Mouse (Mus musculus): ENCODE results near the gene Ankrd11. TPM values are rescaled to one million over a fixed set of nuclear protein-coding genes. Genes with fewer than 3 reads are reported as not detected.

Ankrd11 gene
- polyA plus RNA-seq, 1 experiment from 2014 or later: 67.3 TPM

DNA sequence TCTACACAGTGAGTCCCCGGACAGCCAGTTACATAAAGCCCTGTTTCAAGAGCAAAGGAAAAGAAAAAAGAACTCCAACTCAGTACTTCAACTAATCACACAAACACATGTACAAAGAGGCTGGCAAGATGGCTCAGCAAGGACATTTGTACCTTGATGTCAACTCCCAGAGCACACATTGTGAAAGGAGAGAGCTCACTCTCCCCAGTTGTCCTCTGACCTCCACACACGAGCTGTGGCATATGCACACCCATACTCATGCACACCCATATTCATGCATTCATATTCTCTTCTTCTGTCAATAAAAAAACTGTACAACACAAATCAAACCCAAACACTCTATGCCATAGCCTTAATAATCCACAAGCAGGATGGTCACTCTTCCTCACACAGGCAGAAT lies 21.2 kb downstream of the Ankrd11 start:
- H3K27ac ChIP-seq: peak overlapping the region; percentile 77

DNA sequence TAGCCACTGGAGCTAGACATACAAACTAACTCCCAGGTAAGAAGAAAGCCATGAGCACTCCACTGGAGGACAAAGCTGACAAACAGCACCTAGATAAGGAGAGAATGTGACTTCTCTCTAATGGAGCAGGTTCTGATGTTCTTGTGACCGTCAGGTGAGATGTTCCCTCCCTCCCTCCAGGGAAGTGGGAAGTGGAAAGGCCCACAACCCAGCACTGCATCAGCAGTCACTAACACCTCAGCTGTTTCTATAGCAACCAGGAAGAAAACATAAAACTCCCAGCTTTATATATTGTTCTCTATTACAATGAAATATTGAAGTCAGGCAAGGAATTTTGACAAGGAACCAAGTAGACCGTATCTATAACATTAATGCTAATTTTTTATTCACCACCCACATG lies 22.0 kb downstream of the Ankrd11 start:
- Histone ChIP-seq H3K4me3 (replicated peaks) (no peak overlapping the region), H3K27ac (no peak overlapping the region), H3K9me3 (no peaks in the 10 kb centered on the region), H3K9ac (no peak overlapping the region), H3K4me1 (peaks cover 34% of the 10 kb centered on the region), H3K4me2 (no peak overlapping the region), H3K27me3 (replicated peaks) (no peaks in the 10 kb centered on the region), H3K36me3 (no peaks in the 10 kb centered on the region)
- ATAC-seq (ENCODE audit: insufficient read depth, low FRiP score, low read depth): no peak
- 52% methylated on average over 2 of the region's 2 CpGs for WGBS

More for the DNA sequence above, 21.2 kb downstream of the Ankrd11 start:
- ATAC-seq (ENCODE audit: insufficient read depth, low FRiP score, low read depth): no peak
- WGBS: 64% methylated on average over 2 of the region's 2 CpGs
- no peaks in the 10 kb centered on the region for H3K9me3 ChIP-seq
- peaks cover 33% of the 10 kb centered on the region for H3K4me1 ChIP-seq
- no peak overlapping the region for H3K4me3 ChIP-seq (replicated peaks)
- no peaks in the 10 kb centered on the region for H3K36me3 ChIP-seq
- H3K9ac ChIP-seq: no peak overlapping the region
- no peak overlapping the region for H3K4me2 ChIP-seq
- no peaks in the 10 kb centered on the region for H3K27me3 ChIP-seq (replicated peaks)

DNA sequence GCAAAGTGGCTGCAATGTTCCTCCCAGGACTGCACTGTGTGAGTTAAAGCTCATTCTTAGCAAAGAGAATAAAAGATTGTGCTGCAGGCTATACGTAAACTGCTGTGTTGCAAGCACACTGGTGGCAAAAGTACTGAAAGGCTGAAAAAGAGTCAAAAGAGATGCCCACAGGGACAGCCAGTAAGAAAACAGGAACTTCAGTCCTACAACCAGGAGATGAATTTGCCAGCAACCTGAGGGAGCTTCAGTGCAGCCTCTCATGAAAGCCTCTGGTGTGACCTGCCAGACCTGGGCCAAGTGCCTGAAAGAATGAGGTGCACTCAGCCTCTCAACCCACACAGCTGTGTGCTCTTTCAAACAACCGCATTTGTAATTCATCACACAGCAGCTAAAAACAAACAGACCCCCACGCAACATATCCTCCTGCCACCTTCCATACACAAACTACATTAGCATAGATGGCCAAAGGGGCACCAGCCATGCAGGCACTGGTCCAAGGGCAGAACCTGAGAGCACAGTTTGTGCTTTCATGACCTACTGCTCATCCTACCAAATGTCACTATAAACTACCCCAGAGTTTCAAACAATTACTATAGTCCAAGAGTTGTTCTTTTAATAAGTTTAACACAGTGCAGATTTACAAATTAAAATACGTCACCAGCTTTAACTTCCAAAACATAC lies 23.5 kb downstream of the Ankrd11 start:
- no peak for ATAC-seq (ENCODE audit: insufficient read depth, low FRiP score, low read depth)
- 53% methylated on average over 4 of the region's 4 CpGs for WGBS
- H3K4me3 ChIP-seq (replicated peaks): no peak overlapping the region
- 0 out of 2 replicates have a peak overlapping the region, but pooled peaks have one; percentile 31 for H3K27ac ChIP-seq
- H3K4me1 ChIP-seq: peaks cover 39% of the 10 kb centered on the region
- no peaks in the 10 kb centered on the region for H3K36me3 ChIP-seq
- no peaks in the 10 kb centered on the region for H3K9me3 ChIP-seq
- no peak overlapping the region for H3K9ac ChIP-seq
- H3K27me3 ChIP-seq (replicated peaks): no peaks in the 10 kb centered on the region
- no peak overlapping the region for H3K4me2 ChIP-seq

DNA sequence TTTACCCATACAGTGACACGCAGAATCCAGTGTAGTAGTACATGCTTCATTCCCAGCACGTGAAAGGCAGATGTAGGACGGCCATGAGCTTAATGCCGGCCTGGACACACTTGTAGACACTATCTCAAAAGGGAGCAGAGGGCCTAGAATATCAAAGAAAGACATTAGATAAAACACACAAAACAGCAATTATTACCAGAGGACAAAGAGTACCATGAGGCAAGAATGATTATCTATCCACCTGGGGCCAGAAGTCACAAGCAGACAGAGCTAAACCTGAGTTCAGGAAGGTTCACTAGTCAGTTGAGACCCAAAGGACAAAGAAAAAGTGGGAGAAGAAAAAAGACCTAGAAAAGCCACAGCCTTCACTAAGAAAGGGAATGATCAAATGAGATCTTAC lies 24.9 kb downstream of the Ankrd11 start:
- Histone ChIP-seq H3K4me1 (peaks cover 39% of the 10 kb centered on the region), H3K9ac (no peak overlapping the region), H3K27ac (peak overlapping the region; percentile 65), H3K27me3 (replicated peaks) (no peaks in the 10 kb centered on the region), H3K9me3 (no peaks in the 10 kb centered on the region), H3K4me3 (replicated peaks) (no peak overlapping the region), H3K36me3 (no peaks in the 10 kb centered on the region), H3K4me2 (no peak overlapping the region)
- WGBS: 67% methylated on average over 4 of the region's 4 CpGs
- no peak for ATAC-seq (ENCODE audit: insufficient read depth, low FRiP score, low read depth)

DNA sequence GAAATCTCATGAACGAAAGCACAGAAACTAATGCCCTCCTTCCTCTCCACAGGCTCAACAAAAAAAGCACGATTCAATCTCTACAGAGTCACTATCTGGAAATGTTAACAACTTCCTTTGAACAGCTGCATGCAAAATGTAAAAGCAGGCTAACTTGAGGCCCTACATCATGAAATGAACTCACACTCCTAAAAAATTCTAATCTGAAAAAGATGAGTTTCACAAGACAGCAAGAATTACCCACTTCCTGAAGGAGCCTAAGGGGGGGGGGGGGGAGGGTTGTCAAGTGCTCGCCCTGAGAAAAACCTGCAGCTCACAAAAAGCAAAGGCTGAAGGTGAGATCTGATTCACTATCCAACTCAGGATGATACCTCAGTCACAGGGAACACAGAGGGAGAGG lies 27.0 kb downstream of the Ankrd11 start:
- Histone ChIP-seq H3K9ac (no peak overlapping the region), H3K36me3 (no peaks in the 10 kb centered on the region), H3K27ac (no peak overlapping the region), H3K9me3 (no peaks in the 10 kb centered on the region), H3K27me3 (replicated peaks) (no peaks in the 10 kb centered on the region), H3K4me1 (peaks cover 29% of the 10 kb centered on the region), H3K4me2 (no peak overlapping the region), H3K4me3 (replicated peaks) (no peak overlapping the region)
- no peak for ATAC-seq (ENCODE audit: insufficient read depth, low FRiP score, low read depth)
- WGBS: 33% methylated on average over 3 of the region's 3 CpGs

DNA sequence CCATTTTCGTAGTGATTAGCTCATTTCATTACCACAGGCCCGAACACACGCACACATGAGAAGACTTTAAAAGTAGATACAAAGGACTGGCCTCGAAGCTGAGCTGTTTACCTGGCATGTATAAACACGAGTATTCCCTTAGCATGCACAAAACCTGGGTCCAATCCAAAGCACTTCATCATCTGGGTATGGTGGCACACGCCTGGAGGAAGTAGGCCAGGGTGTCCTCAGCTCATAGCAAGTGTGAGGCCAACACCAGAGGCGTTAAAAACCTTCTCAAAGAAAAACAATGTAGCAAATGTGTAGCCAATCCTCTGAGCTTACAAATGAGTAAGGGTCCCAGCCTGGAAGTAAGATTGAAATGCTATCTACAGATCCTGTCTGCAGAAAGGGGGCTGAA lies 27.6 kb downstream of the Ankrd11 start:
- no peaks in the 10 kb centered on the region for H3K9me3 ChIP-seq
- peaks cover 29% of the 10 kb centered on the region for H3K4me1 ChIP-seq
- no peak overlapping the region for H3K9ac ChIP-seq
- 73% methylated on average over 7 of the region's 7 CpGs for WGBS
- H3K36me3 ChIP-seq: no peaks in the 10 kb centered on the region
- H3K27ac ChIP-seq: no peak overlapping the region
- no peak overlapping the region for H3K4me3 ChIP-seq (replicated peaks)
- ATAC-seq (ENCODE audit: insufficient read depth, low FRiP score, low read depth): no peak
- H3K4me2 ChIP-seq: no peak overlapping the region
- no peaks in the 10 kb centered on the region for H3K27me3 ChIP-seq (replicated peaks)

DNA sequence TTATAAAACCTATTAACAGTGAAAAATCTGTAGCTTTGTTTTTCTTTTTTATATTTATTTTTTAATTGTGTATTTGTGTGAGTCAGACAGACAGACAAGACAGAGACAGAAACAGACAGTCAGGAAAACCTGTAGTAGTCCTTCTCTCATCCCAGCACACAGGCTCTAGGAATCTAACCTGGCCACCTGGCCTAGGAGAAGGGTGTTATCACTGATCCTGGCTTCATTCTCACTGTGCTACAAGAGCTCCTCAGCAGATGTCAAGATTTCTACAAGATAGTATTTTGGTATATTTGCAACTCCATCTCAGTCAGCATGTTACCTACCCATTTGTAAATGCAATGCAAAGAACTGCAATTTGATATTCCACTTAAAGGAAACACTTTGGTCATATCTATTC lies 30.8 kb downstream of the Ankrd11 start:
- no peak overlapping the region for H3K4me3 ChIP-seq (replicated peaks)
- no peaks in the 10 kb centered on the region for H3K36me3 ChIP-seq
- no peak for ATAC-seq (ENCODE audit: insufficient read depth, low FRiP score, low read depth)
- peaks cover 9% of the 10 kb centered on the region; the same call in 1 of the 2 replicates for H3K4me1 ChIP-seq
- H3K9me3 ChIP-seq: no peaks in the 10 kb centered on the region
- no peak overlapping the region for H3K27ac ChIP-seq
- H3K9ac ChIP-seq: no peak overlapping the region
- no peaks in the 10 kb centered on the region for H3K27me3 ChIP-seq (replicated peaks)
- no peak overlapping the region for H3K4me2 ChIP-seq

DNA sequence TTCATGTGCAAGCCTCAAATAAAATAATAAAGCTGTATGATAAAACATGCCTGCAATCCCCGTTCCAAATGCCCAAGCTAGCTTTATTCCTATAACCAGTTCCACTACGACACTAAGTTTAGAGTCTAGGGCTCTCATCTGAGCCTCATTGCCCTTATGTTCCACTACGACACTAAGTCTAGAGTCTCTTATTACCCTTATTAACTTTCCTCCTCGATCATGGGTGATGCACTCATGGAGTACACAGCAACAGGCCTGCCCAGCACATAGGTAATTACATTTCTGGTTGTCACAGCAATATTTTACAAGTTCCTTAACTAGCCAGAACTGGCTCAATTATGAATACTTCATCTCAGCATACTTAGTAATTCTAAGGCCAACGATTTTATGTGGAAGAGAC lies 36.3 kb downstream of the Ankrd11 start:
- no peak for ATAC-seq (ENCODE audit: insufficient read depth, low FRiP score, low read depth)
- H3K27me3 ChIP-seq (replicated peaks): no peaks in the 10 kb centered on the region
- no peak overlapping the region for H3K4me2 ChIP-seq
- no peak overlapping the region for H3K4me3 ChIP-seq (replicated peaks)
- WGBS: 76% methylated on average over 5 of the region's 5 CpGs
- H3K27ac ChIP-seq: no peak overlapping the region
- H3K9ac ChIP-seq: no peak overlapping the region
- peaks cover 11% of the 10 kb centered on the region for H3K4me1 ChIP-seq
- H3K9me3 ChIP-seq: no peaks in the 10 kb centered on the region
- H3K36me3 ChIP-seq: no peaks in the 10 kb centered on the region

DNA sequence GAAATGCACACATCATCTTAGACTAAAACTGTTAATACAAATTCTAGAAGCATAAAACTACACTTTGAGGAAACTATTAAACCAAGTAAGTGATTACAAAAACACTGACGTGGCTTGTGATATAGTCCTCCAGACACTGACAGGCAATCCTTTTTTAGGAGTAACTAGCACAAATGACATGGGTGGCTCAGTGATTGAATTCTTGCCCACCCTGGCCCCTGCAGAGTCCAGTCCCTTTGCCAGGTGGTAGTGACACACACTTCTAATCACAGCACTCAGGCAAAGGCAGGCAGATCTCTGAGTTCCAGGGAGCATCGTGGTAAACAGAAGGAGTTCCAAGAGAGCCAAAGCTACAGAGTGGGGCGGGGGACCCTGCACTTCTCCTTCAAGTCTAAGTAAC lies 36.7 kb downstream of the Ankrd11 start:
- WGBS: 55% methylated on average over 3 of the region's 3 CpGs
- H3K9me3 ChIP-seq: no peaks in the 10 kb centered on the region
- H3K4me2 ChIP-seq: no peak overlapping the region
- H3K27ac ChIP-seq: 0 out of 2 replicates have a peak overlapping the region, but pooled peaks have one; percentile 6
- ATAC-seq (ENCODE audit: insufficient read depth, low FRiP score, low read depth): no peak
- H3K4me3 ChIP-seq (replicated peaks): no peak overlapping the region
- no peaks in the 10 kb centered on the region for H3K27me3 ChIP-seq (replicated peaks)
- H3K4me1 ChIP-seq: peaks cover 11% of the 10 kb centered on the region
- H3K36me3 ChIP-seq: no peaks in the 10 kb centered on the region
- H3K9ac ChIP-seq: no peak overlapping the region

DNA sequence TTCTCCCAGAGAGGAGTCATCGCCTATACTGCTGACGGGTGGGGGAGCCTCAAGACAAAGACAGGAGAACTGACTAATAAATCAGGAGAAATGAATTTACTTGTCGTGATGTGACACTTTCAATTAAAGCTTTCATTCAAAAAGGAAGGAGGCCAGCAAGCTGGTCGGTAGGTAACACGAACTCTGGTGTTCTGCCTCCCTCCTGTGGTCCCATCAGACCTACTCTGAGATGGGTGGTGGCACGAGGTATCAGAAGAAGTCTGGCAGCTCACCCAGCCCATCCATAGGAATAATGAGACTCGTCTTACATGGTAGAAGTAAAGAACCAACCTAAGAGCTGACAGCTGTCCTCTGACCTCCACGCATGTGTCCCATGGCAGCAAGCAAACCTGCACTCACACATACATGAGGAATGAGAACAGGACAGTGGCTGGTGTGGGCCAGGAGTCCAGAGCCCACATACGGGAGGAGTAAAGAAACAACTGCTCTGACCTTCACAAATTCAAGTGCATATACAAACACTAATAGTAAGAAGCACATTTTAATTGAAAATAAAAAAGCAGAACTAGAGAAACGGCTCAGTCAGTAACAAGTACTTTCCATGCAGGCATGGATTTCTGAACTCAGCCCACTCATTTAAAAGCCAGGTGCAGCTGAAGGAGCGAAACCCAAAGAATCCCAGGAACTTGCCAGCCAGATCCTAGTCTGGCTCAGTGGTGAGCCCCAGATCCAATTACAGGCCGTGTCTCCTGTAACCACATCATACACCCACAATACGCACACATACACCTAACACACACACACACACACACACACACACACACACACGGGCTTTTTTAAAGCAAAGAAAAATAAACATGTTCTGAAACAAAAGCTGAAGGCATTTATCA lies 37.8 kb downstream of the Ankrd11 start:
- no peak for ATAC-seq (ENCODE audit: insufficient read depth, low FRiP score, low read depth)
- H3K4me2 ChIP-seq: no peak overlapping the region
- H3K9ac ChIP-seq: no peak overlapping the region
- H3K4me3 ChIP-seq (replicated peaks): no peak overlapping the region
- 50% methylated on average over 14 of the region's 14 CpGs for WGBS
- peaks cover 11% of the 10 kb centered on the region for H3K4me1 ChIP-seq
- H3K9me3 ChIP-seq: no peaks in the 10 kb centered on the region
- H3K36me3 ChIP-seq: no peaks in the 10 kb centered on the region
- H3K27me3 ChIP-seq (replicated peaks): no peaks in the 10 kb centered on the region
- H3K27ac ChIP-seq: no peak overlapping the region

DNA sequence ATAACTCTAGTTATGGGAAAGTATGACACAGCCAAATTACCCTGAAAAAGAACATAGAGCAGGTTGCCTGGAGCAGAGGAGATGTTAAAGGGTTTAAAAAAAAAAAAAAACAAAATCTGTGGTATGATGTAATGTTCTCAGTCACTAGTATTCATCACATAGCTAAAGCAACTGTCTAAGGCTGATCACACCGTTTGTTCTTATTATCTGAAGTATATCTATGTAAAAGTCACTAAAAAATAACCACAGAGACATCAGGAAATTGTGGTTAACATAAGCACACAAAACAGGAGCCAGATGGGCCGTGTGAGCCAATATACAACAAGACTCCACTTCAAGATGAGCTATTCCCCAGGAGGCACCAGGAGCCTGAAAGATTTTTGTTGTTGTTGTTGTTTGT lies 41.8 kb downstream of the Ankrd11 start:
- Histone ChIP-seq H3K9ac (no peak overlapping the region), H3K27ac (no peak overlapping the region), H3K4me3 (replicated peaks) (no peak overlapping the region), H3K4me1 (peaks cover 7% of the 10 kb centered on the region), H3K36me3 (no peaks in the 10 kb centered on the region), H3K27me3 (replicated peaks) (no peaks in the 10 kb centered on the region), H3K9me3 (no peaks in the 10 kb centered on the region), H3K4me2 (no peak overlapping the region)
- no peak for ATAC-seq (ENCODE audit: insufficient read depth, low FRiP score, low read depth)
- 64% methylated on average over 2 of the region's 2 CpGs for WGBS

DNA sequence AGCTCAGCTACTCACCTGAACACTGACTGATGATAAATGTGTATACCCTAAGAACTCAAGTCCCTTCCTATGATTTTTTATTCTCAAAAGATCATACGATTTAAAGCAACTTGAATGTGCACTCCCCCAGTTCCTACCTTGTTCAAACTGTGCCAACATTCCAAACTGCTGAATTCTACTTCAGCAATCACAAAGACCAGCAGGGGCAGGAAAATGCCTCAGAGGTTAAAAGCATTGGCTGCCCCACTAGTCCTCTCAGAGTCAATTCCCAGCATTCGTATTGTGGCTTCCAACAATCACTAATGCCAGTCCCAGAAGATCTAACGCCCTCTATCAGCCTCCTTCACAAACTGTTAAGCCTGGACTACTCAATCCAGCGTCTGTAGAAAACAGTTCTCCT lies 44.1 kb downstream of the Ankrd11 start:
- no peaks in the 10 kb centered on the region for H3K27me3 ChIP-seq (replicated peaks)
- H3K9ac ChIP-seq: no peak overlapping the region
- H3K4me2 ChIP-seq: no peak overlapping the region
- H3K27ac ChIP-seq: no peak overlapping the region
- no peaks in the 10 kb centered on the region for H3K9me3 ChIP-seq
- no peak overlapping the region for H3K4me3 ChIP-seq (replicated peaks)
- peaks cover 11% of the 10 kb centered on the region for H3K4me1 ChIP-seq
- ATAC-seq (ENCODE audit: insufficient read depth, low FRiP score, low read depth): no peak
- WGBS: 62% methylated on average over 4 of the region's 4 CpGs
- no peaks in the 10 kb centered on the region for H3K36me3 ChIP-seq

Measured in stomach, embryonic 15.5 days (tissue).